Mouse (Mus musculus): Measurements from ENCODE around the gene Rem1. TPM values are rescaled to one million over a fixed set of nuclear protein-coding genes. Genes with fewer than 3 reads are reported as not detected.

Rem1 gene
- polyA plus RNA-seq (2014; fragmentation: Nextera tagmentation; extraction: Ambion mirVana) = 6.2 TPM in 2 replicates

DNA sequence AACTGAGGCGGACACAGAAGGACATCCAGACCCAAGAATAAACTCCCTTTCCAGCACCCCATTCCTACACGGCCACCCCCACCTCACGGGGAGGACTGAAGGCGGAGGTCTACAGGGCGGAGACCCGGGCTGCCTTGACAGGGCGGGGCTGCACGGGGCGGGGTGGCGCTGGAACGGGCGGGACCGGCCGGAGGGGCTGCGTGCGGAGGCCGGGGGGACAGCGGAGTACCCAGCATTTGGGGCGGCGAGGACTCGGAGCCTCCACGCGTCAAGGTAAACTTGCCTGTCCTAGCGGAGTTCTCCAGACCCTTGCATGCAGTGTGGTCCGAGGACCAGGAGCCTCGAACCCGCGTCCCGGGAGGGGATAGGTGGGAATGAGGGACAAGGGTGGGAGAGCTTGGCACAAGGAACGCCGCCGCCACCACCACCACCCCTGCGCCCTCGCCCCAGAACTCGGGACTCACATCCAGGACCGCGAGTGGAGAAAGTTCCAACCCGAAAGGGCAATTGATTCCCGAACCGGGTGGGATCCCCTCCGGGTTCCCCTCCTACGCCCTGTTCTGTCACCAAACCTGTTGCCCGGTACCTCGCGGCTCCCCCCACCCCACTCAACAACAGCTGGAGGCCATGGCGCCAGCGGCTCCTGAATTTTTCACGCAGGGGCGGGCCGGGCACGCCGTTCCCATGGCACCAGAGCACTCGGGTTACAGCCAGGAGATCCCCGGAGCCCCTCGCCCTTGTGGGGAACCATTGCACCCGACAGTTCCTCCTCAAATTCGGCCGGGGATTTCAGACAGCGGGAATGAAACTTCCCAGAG, at the start of gene Rem1:
TSS of gene Rem1 (plus strand) at position 178 of the 818 bp plus-strand sequence.
- H3K36me3 ChIP-seq (ENCODE audit: insufficient read depth) = no peaks in the 10 kb centered on the region
- 1% methylated on average over 56 of the region's 59 CpGs for WGBS
- H3K27ac ChIP-seq (ENCODE audit: low read depth) = 0 out of 2 replicates have a peak within 1 kb of the TSS, but pooled peaks have one; percentile 4
- no peaks in the 10 kb centered on the region for H3K9me3 ChIP-seq (ENCODE audit: low read depth, low read length)
- H3K9ac ChIP-seq = peak within 1 kb of the TSS; percentile 59
- ATAC-seq (ENCODE audit: insufficient read depth) (peak; percentile 73), DNase-seq (peak; percentile 46)
- TF ChIP-seq CTCF (IDR thresholded peaks at IDR 0.05; ENCODE audit: low read depth) = no peak
- H3K4me3 ChIP-seq (ENCODE audit: low read depth, low read length) = peak within 1 kb of the TSS; percentile 51
- peaks cover 34% of the 10 kb centered on the region for H3K27me3 ChIP-seq (ENCODE audit: insufficient read depth, low read length)
- no peaks in the 10 kb centered on the region for H3K4me1 ChIP-seq (ENCODE audit: insufficient read depth)
- H3K4me2 ChIP-seq = peak within 1 kb of the TSS; percentile 83

DNA sequence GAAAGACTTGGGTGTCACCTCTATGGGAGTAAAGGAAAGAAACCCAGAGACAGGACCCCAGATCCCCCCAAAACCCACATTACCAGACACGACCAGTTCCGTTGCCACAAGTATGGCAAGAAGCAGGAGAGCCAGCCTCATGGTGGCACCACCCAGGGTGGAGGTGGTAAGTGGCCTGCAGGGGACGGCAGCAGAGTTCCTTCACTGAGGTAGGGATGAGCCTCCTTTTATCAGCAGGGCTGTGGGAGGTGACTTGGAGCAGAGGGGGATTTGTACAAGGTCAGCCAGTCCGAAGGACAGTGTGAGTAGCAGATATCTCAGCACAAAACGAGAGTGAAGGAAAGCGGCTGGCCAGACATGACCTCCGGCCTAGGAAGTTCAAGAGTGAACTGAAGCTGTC, 46.6 kb upstream of the Rem1 start, which contains the start of gene Defb19:
TSS of gene Defb19 (minus strand) at position 206 of the 400 bp plus-strand sequence.
- no peaks in the 10 kb centered on the region for H3K4me1 ChIP-seq (ENCODE audit: insufficient read depth)
- H3K4me2 ChIP-seq = no peak within 1 kb of the TSS
- H3K36me3 ChIP-seq (ENCODE audit: insufficient read depth) = no peaks in the 10 kb centered on the region
- no peak for DNase-seq
- no peak within 1 kb of the TSS for H3K9ac ChIP-seq
- no peaks in the 10 kb centered on the region for H3K9me3 ChIP-seq (ENCODE audit: low read depth, low read length)
- TF ChIP-seq CTCF (IDR thresholded peaks at IDR 0.05; ENCODE audit: low read depth) = no peak
- no peak for ATAC-seq (ENCODE audit: insufficient read depth)
- no peak within 1 kb of the TSS for H3K4me3 ChIP-seq (ENCODE audit: low read depth, low read length)
- no peak within 1 kb of the TSS for H3K27ac ChIP-seq (ENCODE audit: low read depth)
- WGBS = 49% methylated on average over 7 of the region's 7 CpGs
- no peaks in the 10 kb centered on the region for H3K27me3 ChIP-seq (ENCODE audit: insufficient read depth, low read length)

DNA sequence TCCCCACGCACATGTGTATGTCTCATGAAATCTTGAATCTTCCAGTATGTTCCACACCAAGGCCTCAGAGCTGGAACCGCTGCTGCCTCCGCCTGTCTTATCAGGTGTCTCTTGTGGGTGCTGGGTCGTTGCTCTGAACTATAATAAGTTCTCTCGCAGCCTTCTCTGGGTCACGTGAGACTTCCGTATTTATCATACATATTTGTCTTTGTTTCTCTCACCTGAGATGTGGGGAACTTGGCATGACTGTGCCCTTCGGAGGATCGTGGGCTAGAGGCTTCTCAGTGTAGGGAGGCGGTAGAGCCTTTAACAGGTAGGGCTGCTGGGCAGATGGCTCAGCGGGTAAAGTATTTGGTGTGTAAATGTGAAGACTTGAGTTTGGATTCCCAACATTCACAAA, 46.1 kb upstream of the Rem1 start:
- Histone ChIP-seq H3K36me3 (ENCODE audit: insufficient read depth) (no peaks in the 10 kb centered on the region), H3K9ac (no peak overlapping the region), H3K4me3 (ENCODE audit: low read depth, low read length) (no peak overlapping the region), H3K4me2 (no peak overlapping the region), H3K4me1 (ENCODE audit: insufficient read depth) (no peaks in the 10 kb centered on the region), H3K9me3 (ENCODE audit: low read depth, low read length) (no peaks in the 10 kb centered on the region), H3K27ac (ENCODE audit: low read depth) (no peak overlapping the region), H3K27me3 (ENCODE audit: insufficient read depth, low read length) (no peaks in the 10 kb centered on the region)
- 61% methylated on average over 11 of the region's 11 CpGs for WGBS
- TF ChIP-seq CTCF (IDR thresholded peaks at IDR 0.05; ENCODE audit: low read depth) = no peak
- DNase-seq (no peak), ATAC-seq (ENCODE audit: insufficient read depth) (no peak)

DNA sequence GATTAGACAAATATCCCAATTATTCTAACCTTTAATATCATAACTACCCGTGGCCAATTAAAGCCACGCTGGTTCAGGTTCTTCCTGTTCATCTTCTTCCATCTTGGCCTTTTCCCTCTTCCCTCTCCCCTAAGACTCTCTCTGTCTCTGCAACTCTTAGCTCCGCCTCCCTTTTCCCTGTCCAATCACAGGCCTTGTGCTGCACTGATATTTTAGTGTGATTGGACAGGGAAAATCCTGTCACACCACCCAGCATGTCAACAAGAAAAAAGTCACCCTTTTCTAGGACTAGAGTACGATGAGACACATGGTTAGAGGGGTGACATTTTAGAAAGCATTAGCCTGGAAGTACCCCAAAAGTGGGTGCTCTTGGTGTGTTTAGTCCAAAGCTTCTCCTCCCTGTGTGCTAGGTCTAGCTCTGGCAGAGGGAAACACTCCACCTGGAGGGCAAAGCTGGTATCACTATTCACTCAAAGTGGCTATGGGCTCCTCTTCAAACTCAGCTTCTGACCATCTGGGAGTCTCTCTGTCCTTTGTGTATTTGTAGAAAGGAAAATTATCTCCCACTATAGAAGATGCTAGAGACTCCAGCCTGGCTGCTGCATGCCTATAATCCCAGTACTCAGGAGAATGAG, 39.7 kb upstream of the Rem1 start:
- H3K27me3 ChIP-seq (ENCODE audit: insufficient read depth, low read length) = no peaks in the 10 kb centered on the region
- H3K27ac ChIP-seq (ENCODE audit: low read depth) = no peak overlapping the region
- no peak overlapping the region for H3K9ac ChIP-seq
- H3K36me3 ChIP-seq (ENCODE audit: insufficient read depth) = no peaks in the 10 kb centered on the region
- no peak overlapping the region for H3K4me2 ChIP-seq
- peak; percentile 23 for DNase-seq
- no peak for ATAC-seq (ENCODE audit: insufficient read depth)
- 64% methylated on average over 4 of the region's 4 CpGs for WGBS
- peak; percentile 49; the same call in 1 of the 2 replicates for TF ChIP-seq CTCF (IDR thresholded peaks at IDR 0.05; ENCODE audit: low read depth)
- H3K4me3 ChIP-seq (ENCODE audit: low read depth, low read length) = no peak overlapping the region
- H3K9me3 ChIP-seq (ENCODE audit: low read depth, low read length) = no peaks in the 10 kb centered on the region
- no peaks in the 10 kb centered on the region for H3K4me1 ChIP-seq (ENCODE audit: insufficient read depth)

DNA sequence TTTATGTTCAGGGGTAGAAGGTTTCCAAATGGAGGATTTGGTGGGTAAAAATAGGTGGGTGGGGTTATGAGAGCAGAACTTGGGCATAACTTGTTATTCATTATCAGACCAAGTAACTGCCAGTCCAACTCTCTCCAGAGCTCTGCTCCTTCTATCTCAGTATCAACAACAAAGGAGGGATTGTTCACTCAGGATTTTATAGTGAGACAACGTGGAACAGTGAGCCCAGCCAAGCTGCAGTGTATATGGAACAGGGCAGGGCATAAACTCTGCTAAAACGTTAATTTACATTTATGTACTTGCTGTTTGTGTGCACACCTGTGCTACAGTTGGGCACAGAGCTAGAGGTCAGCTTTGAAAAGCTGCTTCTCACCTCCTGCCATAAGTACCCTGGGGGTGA, 38.3 kb upstream of the Rem1 start:
- Histone ChIP-seq H3K27ac (ENCODE audit: low read depth) (no peak overlapping the region), H3K4me2 (no peak overlapping the region), H3K9ac (no peak overlapping the region), H3K27me3 (ENCODE audit: insufficient read depth, low read length) (no peaks in the 10 kb centered on the region), H3K36me3 (ENCODE audit: insufficient read depth) (no peaks in the 10 kb centered on the region), H3K4me1 (ENCODE audit: insufficient read depth) (no peaks in the 10 kb centered on the region), H3K4me3 (ENCODE audit: low read depth, low read length) (no peak overlapping the region), H3K9me3 (ENCODE audit: low read depth, low read length) (no peaks in the 10 kb centered on the region)
- no peak for DNase-seq
- no peak for ATAC-seq (ENCODE audit: insufficient read depth)
- 29% methylated on average over 2 of the region's 2 CpGs for WGBS
- TF ChIP-seq CTCF (IDR thresholded peaks at IDR 0.05; ENCODE audit: low read depth) = no peak

DNA sequence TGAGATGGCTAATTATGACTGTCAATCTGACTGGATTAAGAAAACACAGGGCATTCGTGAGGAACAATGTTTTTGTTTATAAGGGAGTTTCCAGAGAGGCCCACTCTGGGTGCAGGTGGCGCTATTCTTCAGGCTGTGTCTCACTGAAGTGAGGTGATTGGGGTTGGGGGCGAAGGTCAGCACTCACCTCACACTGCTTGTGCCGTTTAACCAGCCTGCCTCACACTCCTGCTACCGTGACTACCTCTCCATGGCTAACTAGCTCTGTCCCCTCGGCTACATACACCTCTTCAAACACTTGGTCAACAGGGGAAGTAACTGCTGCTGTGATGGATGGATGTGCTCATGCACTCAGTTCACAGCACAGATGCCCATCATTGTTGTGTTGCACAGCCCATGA, 37.7 kb upstream of the Rem1 start:
- Histone ChIP-seq H3K36me3 (ENCODE audit: insufficient read depth) (no peaks in the 10 kb centered on the region), H3K9me3 (ENCODE audit: low read depth, low read length) (no peaks in the 10 kb centered on the region), H3K9ac (no peak overlapping the region), H3K27ac (ENCODE audit: low read depth) (no peak overlapping the region), H3K4me2 (no peak overlapping the region), H3K27me3 (ENCODE audit: insufficient read depth, low read length) (no peaks in the 10 kb centered on the region), H3K4me3 (ENCODE audit: low read depth, low read length) (no peak overlapping the region), H3K4me1 (ENCODE audit: insufficient read depth) (no peaks in the 10 kb centered on the region)
- WGBS = 29% methylated on average over 6 of the region's 6 CpGs
- no peak for DNase-seq
- TF ChIP-seq CTCF (IDR thresholded peaks at IDR 0.05; ENCODE audit: low read depth) = no peak
- ATAC-seq (ENCODE audit: insufficient read depth) = no peak

DNA sequence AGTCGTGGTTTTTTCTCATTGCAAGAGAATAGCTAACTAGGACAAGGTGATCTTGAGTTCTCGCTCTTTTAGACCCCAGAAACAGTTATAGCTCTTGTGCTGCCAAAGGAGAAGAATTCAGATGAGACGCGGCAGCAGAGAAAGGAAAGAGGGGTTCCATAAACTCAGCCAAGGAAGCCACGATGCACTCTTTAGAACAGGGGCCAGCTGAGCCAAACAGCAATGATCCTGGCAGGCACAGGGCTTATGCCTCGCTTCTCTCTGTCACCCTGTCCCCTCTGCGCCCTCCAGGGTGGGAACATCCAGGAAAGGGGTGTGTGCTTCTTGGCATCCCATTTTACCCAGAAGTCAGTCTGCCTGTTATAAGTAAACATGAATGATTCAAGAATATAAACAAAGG, 27.5 kb upstream of the Rem1 start, which contains the start of gene Defb45:
TSS of gene Defb45 (minus strand) at position 101 of the 400 bp plus-strand sequence.
- H3K4me3 ChIP-seq (ENCODE audit: low read depth, low read length) = no peak within 1 kb of the TSS
- no peaks in the 10 kb centered on the region for H3K4me1 ChIP-seq (ENCODE audit: insufficient read depth)
- TF ChIP-seq CTCF (IDR thresholded peaks at IDR 0.05; ENCODE audit: low read depth) = no peak
- H3K9me3 ChIP-seq (ENCODE audit: low read depth, low read length) = no peaks in the 10 kb centered on the region
- H3K4me2 ChIP-seq = no peak within 1 kb of the TSS
- H3K27ac ChIP-seq (ENCODE audit: low read depth) = no peak within 1 kb of the TSS
- H3K9ac ChIP-seq = no peak within 1 kb of the TSS
- DNase-seq (no peak), ATAC-seq (ENCODE audit: insufficient read depth) (no peak)
- H3K36me3 ChIP-seq (ENCODE audit: insufficient read depth) = no peaks in the 10 kb centered on the region
- WGBS = 53% methylated on average over 7 of the region's 7 CpGs
- H3K27me3 ChIP-seq (ENCODE audit: insufficient read depth, low read length) = no peaks in the 10 kb centered on the region

Data from lung, embryonic 14.5 days (tissue).